Mouse (Mus musculus): Measurements from ENCODE around the gene Crlf1. TPM values are rescaled to one million over a fixed set of nuclear protein-coding genes. Genes with fewer than 3 reads are reported as not detected.

The Crlf1 gene
- total RNA-seq (2015) = not detected in 2 replicates
- total RNA-seq (2017) = not detected in 2 replicates

DNA sequence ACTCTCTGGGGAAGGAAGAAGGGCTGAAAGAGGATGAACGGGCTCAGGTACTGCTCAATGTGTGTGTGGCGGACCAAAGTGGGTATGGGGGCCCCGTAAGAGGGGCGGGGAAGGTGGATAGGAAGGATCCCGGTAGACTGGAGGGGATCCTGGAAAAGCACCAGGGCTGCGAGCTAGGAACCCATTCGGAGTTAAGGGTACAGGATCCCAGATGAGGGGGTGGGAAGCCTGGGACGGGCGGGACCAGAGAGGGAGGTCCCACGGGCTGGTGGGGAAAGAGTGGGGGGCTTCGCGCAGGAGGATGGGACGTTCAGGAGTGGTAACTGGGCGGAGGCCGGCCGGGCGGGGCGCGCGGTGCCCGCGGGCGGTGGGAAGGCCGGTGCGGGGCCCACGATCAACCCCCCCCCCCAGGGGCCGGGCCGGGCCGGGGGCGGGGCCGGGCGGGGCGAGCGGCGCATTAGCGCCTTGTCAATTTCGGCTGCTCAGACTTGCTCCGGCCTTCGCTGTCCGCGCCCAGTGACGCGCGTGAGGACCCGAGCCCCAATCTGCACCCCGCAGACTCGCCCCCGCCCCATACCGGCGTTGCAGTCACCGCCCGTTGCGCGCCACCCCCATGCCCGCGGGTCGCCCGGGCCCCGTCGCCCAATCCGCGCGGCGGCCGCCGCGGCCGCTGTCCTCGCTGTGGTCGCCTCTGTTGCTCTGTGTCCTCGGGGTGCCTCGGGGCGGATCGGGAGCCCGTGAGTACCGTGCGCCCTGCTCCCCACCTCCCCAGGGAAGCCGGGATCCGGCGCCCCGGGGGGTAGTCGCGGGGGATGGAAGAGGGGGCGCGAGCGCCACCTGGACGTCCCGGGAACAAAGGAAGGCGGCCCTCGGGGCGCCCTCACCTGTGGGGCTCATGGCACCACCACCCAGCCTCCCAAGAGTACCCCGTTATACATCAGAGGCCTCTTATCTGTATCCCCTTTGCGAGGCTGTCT, at the start of gene Crlf1:
TSS of gene Crlf1 (plus strand) at position 495 of the 977 bp plus-strand sequence.
- ATAC-seq (replicated peaks; ENCODE audit: poor library complexity) = no peak

DNA sequence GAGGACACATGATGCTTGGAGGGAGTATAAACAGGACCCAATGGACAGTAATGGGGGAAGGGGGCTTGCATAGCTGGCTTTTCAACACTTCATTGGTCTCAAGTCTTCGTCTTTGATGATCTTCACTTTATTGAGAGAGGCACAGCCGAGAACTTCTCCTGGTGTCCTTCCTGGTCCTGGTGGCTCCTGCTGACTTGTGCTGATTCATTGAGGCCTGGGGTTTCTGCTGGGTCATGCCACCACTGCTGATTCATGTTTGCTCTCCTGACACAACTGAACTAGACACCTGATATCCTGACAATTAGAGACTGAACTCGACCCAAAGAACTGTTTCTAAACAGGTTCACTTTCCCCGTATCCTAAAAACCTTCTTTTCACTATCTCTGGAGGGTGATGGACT, 49.6 kb upstream of the Crlf1 start:
- ATAC-seq (replicated peaks; ENCODE audit: poor library complexity) = no peak

DNA sequence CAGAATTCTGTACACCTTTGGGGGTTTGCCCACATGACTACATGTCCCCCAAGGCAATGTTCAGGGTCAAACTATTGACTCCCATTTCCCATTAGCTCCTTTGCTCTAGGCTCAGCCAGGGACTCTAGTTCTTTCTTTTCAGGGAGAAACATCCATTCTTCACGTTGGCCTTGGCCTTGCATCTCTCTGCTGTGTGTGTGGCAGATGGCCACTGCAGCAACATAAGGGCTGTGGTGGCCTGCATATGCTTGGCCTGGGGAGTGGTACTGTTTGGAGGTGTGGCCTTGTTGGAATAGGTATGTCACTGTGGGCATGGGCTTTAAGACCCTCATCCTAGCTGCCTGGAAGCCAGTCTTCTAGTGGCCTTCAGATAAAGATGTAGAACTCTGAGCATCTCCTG, 47.0 kb upstream of the Crlf1 start:
- ATAC-seq (replicated peaks; ENCODE audit: poor library complexity) = no peak

DNA sequence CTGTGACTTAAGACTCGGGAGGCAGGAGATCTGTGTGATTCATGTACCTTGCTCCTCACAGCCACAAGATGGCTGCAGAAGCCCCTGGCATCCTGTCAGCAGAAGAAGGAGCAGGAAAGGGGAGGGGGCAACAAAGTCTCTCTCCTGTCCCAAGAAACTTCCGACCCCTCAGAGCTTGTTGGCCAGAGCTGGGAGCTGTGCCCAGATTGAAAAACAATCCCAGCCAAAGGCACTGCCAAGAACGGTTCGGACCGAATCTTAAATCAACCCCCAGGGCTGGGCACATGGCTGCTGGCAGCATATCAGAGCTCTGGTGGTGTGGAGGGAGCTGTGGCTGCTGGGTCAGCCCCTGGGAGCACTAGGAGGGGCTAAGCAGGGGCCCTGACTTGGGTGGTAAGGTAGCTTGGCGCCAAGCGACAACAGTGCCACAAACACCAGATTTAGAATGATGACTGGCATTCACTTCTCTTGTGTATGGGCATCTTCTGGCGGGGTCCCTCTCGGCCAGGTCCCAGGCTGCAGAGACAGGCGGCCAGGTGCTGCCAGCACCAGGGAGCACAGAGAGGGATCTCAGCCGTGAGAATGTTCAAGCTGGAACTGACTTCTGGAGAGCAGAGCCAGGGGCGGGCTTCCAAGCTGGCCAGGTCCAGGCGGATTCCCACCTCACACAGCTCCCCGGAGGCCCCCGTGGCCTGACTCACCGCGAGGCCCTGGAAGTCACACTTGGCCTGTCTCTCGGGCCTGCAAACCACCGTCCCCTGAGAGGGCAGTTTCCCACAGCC, 45.1 kb upstream of the Crlf1 start:
- no peak for ATAC-seq (replicated peaks; ENCODE audit: poor library complexity)

DNA sequence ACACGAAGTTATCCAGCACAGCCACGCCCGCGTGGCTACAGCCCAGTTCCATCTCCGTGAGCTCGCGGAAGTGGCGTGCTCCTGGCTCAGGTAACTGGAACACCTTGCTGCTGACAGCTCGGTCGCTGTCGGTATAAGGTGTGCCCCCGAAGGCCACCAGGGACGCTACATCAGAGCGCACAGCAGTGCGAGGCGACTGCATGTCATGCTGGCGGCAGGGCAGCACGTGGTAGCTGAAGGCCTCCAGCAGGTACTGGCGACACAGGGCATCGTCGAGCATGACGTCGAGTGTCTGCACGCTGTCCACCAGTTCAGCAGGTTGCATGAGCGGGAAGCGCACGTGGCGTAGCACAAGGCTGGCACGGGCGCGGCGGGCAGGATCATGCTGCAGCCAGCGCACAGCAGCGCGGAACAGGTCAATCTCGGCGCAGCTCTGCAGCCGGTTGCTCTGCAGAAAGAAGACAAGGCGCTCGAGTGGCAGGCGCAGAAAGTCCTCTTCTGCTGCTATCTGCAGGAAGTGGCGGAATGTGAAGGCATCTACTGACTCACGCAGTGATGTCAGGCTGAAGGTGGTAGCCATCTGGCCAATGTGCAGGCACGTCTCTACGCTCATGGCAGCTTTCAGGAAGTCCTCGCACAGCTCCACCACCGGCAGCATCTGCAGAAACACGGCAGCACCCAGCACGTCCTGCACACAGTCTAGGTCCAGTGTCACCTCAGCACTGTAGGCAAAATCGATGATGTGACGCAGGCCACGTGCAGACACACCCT, 40.6 kb upstream of the Crlf1 start:
- ATAC-seq (replicated peaks; ENCODE audit: poor library complexity) = no peak

DNA sequence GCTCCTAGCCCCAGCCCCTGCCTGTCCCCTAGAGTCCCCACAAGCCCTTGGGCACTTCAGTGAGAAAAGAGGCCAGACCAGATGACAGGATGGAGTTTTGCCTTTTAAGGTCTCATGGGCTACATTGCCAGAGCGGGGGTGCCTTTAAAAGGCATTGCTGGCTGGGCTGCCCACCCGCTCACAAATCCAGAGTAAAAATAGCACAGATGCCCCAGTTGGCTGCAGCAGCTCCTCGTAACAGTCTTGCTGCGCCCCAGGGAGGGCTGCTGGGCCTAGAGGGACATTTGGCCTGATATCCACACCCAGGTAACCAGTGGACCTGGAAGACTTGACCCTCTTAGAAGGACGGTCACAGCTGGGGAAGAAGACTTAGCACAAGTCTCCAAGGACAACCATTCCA, 39.1 kb upstream of the Crlf1 start:
- ATAC-seq (replicated peaks; ENCODE audit: poor library complexity) = no peak

DNA sequence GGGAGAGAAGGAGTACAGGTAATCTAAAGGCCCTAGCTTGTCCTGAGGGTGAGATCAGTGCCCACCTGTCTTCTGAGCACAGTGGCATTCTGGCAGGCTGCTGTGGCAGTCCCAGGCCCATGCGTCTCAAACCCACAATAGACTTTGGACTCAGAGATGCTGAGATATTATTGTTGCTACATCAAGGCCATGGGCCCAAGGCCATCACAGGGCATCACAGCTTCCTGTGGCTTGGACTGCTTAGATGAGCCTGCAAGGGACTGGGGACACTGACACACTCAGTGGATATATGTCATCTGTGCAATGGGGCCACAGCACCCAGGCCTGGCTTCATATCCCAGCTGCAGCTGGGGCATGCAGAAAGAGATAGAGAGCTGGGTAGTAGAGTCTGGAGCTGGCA, 36.0 kb upstream of the Crlf1 start:
- no peak for ATAC-seq (replicated peaks; ENCODE audit: poor library complexity)

DNA sequence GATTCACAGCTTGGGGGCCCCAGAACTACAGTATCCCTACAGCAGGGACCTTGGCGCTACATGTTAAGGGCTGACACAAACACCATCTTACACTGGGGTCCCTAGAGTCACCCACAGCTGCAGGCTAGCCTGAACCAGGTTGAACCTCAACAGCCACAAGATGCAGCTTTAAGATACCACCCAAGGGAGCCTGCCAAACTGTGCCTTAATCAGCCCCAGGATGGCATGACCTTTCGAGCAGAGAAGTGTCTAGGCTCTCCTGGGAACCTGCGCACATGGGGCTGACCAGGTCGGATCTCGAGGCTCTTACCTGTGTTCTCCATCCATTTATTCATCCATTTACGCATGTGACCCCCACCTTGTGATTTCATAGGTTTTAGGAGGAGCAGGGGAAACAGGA, 35.1 kb upstream of the Crlf1 start:
- peak; percentile 69 for ATAC-seq (replicated peaks; ENCODE audit: poor library complexity)

DNA sequence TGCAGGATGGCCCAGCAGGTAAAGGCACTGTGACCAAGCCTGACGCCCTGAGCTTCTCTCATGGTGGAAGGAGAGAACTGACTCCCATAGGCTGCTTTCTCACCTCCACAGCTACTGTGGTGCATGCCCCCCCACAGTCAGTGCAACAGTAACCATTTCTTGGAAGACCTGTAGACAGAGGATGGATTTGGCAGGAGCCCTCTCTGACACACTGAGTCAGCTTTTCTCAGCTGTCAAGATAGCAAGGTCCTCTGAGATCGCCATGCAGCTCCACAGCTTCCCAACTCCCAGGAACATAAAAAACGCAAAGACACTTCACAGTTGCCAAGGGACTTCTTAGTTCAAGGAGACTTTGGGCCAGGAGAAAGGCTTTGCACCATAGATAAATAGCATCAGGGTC, 34.5 kb upstream of the Crlf1 start:
- ATAC-seq (replicated peaks; ENCODE audit: poor library complexity) = no peak

DNA sequence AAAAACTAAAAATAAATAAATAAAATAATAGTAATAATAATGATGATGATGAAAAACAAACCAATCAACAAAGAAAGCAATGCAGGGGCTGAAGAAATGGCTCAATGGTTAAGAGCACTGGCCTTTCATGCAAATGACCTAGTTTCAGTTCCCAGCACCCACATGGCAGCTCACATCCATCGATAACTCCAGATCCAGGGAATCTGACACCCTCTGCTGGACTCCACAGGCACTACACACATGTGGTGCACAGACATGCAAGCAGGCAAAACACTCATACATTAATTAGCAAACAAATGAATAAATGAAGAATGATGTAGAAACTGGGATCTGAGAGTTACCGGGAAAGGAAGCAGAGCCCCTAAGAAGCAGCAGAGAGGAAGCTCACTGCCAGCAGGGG, 33.3 kb upstream of the Crlf1 start:
- ATAC-seq (replicated peaks; ENCODE audit: poor library complexity) = no peak

DNA sequence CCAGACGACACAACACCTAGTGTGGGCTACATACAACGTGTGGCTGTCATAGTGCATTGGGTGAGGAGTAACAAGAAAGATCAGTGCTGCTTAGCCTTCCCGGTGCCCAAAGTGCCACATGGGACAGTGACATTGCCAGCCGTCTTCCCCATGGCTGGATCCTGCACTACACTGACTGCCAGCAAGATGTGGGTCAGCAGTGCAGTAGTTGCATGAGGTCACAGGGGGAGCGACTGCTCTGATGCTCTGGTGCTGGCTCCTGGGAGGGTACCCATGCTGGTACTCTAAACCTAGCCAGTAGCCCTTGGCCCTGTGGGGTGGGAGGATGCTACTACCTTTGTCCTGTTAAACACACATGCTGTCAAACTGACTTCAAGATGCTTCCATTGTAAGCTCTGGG, 32.8 kb upstream of the Crlf1 start:
- ATAC-seq (replicated peaks; ENCODE audit: poor library complexity) = no peak

DNA sequence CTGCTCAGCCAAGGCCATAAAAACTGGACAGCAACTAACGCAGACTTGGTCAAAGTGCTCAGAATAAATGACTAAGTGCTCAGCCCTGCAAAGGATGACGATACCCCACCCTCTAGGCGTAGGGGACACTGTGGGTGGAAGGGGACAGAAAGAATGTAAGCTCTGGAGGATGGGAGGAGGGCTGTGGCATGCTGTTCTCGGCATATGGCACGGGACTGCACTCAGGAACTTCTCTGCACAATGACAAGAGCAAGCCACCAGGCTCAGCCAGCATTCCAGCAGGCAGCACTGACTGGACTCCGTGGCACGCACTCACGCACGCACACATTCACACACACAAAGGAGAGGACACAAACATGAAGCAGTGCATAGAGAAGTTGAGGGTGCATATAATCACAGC, 32.4 kb upstream of the Crlf1 start:
- ATAC-seq (replicated peaks; ENCODE audit: poor library complexity) = no peak

DNA sequence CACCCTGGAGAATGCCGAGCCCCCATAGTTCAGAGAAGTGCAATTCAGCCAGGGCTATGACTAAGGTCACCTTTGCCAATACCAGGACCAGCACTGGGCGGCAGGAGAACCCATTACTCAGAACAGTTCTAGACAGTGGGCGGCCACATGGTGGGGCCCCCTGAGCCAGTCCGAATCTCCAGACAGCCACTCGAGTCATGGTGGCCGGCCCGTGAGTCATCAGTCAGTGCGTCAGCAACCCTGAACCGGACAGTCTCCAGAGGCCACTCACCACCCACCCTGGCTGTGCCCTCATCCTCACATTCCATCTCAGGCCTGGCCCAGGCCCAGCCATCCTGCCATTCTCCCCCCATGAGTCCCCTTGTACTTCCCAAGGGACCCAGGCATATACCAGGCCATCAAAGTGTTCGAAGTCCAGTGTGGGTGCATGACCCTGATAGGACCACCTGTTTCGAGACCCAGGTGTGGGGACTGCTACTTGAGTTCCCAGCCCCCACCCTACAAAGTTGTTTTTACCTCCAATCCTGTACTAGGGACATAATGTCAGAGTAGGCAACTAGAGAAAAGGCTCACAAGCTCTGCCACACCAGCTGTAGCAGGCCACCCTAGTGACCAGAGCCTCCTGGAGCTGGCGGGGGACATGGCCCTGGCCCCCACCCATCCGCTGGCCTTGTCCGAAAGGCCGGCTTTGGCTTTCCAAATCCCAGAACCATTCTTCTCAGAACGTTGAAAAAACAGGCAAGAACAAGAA, 31.0 kb upstream of the Crlf1 start:
- no peak for ATAC-seq (replicated peaks; ENCODE audit: poor library complexity)

DNA sequence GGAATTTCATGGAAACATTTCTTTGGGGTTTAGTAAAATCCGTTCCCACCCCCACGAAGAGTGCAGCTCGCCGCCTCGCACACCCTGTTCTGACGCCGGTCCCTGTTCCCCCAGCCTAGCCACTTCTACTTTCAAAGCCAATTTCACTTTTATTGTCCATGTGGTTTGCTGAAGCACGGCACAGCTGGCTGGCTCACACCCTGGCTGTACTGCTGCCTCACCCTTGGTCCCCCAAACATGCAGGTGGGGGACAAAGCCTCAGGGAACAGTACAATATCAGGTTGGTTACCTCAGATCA, 30.5 kb upstream of the Crlf1 start:
- no peak for ATAC-seq (replicated peaks; ENCODE audit: poor library complexity)

DNA sequence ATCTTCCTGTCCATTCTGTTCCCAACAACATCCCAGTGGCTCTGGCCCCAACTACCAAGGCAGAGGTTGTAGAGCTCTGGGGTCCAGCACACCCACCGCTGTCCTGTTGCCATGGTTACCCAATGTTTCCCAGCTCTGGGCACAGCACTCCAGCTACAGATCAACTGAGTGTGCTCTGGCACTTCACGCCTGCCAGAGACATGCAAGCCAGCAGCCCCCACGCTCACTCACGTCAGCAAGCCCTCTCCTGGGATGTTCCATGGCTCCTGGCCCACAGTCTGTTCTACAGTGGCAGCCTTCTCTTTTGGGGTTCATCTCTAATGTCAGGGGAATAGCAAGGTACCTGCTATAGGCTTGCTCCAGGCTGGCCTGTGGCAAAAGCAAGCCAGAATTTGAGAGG, 29.7 kb upstream of the Crlf1 start:
- no peak for ATAC-seq (replicated peaks; ENCODE audit: poor library complexity)

DNA sequence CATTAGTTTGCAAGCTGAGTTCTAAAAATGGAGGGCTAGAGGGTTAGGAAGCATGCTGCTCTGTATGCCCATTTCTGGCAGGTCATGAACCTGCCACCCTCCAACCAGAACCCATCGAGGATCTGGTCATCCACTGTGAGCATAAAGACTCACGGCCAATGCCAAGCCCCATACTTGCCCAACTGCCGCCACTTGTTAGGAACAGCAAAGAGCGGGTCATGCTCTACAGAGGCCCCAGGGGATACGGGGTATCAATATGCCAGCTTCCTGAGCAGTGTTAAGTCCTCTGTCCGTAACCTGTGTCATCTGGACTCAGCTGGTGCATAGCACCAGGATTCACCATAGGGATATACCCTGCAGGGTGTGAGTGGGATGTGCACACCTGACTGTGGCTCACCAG, 28.8 kb upstream of the Crlf1 start:
- ATAC-seq (replicated peaks; ENCODE audit: poor library complexity) = no peak

DNA sequence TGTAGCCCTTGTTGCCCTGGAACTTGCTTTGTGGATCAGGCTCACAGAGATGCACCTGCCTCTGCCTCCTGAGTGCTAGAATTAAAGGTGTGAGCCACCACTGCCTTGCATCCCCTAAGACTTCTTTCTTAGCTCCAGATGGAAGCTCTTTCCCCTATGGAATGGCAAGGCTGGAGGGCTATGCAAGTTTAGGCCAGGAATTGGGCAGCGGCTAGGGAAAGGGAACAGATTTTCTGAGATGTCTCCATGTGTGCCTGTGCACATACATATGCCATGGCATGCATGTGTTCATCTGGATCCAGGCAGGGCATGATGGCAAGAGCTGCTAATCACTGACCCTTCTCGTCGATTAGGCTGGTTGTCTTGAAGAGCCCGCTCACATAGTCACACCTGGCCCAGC, 27.3 kb upstream of the Crlf1 start:
- no peak for ATAC-seq (replicated peaks; ENCODE audit: poor library complexity)

DNA sequence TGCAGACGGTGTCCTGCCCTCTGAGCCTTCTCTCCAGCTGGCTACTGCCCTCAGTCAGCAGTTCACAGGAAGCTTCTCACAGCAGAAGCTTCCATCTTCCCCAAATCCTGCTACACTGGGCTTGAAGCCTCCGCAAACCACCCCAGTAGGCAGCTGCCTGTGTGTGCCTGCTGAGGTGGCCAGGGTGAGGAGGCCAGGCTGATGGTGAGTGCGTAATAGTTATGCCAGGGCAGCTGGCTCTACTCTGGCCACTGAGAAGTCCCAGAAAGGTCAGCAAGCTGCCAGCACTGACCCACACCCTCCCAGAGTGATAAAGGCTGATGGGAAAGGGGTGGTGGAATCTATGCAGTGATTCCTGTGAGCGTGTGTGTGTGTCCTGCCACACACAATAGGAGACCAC, 26.7 kb upstream of the Crlf1 start:
- ATAC-seq (replicated peaks; ENCODE audit: poor library complexity) = no peak

DNA sequence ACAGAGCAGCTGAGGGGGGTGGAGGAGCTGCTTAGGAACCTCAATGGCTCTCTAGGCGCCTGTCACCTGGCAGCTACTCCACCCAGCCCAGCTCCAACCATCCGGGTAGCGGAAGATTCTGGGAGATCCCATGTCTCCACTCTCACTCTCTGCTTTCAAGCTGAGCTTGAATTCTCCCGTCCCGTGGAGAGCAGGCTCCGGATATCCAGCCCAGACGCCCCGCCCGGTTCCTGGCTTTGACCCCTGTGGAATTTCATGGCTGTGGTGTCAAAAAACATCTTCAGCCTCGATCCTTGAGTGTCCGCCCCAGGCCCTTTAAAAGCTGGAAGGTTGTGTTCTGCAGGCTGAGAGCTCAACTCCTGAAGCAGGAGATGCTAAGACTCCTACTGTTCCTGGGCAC, 26.2 kb upstream of the Crlf1 start:
- no peak for ATAC-seq (replicated peaks; ENCODE audit: poor library complexity)

DNA sequence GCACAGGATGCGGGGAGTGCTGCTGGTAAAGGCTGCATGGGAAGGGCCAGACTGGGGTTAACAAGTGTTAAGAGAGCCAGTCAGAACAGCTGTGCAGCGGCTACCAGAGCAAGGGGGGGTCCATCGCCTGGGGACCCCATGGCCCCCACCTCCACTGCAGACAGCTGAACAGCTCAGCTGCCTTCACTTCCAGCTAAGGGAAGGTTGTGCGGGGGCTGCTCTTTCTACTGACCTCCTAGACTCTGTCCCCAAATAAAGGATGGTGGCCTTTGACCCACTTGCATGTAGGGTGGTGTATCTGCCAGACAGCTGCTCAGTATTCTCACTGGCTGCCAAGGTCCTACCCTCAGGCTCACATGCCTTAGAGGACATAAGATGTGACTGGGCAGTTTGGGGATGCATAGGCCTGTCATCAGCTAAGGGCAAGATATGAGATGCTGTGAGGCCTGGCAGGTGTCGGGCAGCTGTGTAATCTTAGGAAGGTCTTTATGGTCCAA, 25.7 kb upstream of the Crlf1 start:
- ATAC-seq (replicated peaks; ENCODE audit: poor library complexity) = no peak

DNA sequence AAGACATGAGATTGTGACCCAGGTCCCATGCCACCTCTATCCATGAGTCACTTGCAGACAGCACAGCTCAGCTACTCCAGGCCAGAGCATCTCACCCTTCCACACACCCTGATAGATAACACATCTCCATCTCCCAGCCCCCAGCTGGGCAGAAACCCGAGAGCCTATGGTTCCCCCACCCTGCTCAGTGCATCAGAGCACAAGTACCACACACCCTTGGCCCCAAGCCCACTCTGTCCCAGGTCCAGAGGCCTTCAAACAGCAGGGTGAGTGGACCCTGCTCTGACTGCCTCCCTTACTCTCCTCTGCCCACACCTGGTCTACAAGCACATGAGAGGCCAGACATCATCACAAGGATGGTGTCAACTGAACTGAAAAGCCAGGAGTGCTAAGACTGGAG, 25.1 kb upstream of the Crlf1 start:
- no peak for ATAC-seq (replicated peaks; ENCODE audit: poor library complexity)

Measured in megakaryocyte progenitor cell, adult 5-6 weeks (primary cell).